Mouse (Mus musculus): Measurements from ENCODE around the gene Hoxd9. TPM values are rescaled to one million over a fixed set of nuclear protein-coding genes. Genes with fewer than 3 reads are reported as not detected.

Gene Hoxd9
- polyA plus RNA-seq, 1 experiment from 2014 or later: 67.0 TPM

- ATAC-seq (replicated peaks; ENCODE audit: low FRiP score, low read depth) (no peak), DNase-seq (ENCODE audit: low spot score) (no peak)
- Histone ChIP-seq H3K27ac (peak overlapping the region; percentile 51; the same call in 1 of the 2 replicates), H3K9ac (ENCODE audit: low read depth, low read length) (peak overlapping the region; percentile 49; the same call in 1 of the 2 replicates), H3K36me3 (ENCODE audit: insufficient read depth, low read length) (no peaks in the 10 kb centered on the region), H3K4me2 (ENCODE audit: low read length) (peak overlapping the region; percentile 86), H3K4me1 (replicated peaks; ENCODE audit: insufficient read depth, low read length) (peaks cover 56% of the 10 kb centered on the region), H3K27me3 (ENCODE audit: insufficient read depth, low read length) (no peaks in the 10 kb centered on the region), H3K9me3 (replicated peaks; ENCODE audit: low read length) (no peaks in the 10 kb centered on the region), H3K4me3 (replicated peaks; ENCODE audit: low read depth, low read length) (0 out of 2 replicates have a peak overlapping the region, but pooled peaks have one; percentile 1)
- 41% methylated on average over 27 of the region's 27 CpGs for WGBS
- TF ChIP-seq CTCF (IDR thresholded peaks at IDR 0.05; ENCODE audit: low read depth): no peak
Observed at GRCm38 (mm10) chr2:74734996-74735811, 37.7 kb downstream of the Hoxd9 start.

- no peak for TF ChIP-seq CTCF (IDR thresholded peaks at IDR 0.05; ENCODE audit: low read depth)
- DNase-seq (ENCODE audit: low spot score) (no peak), ATAC-seq (replicated peaks; ENCODE audit: low FRiP score, low read depth) (no peak)
- Histone ChIP-seq H3K27ac (peak overlapping the region; percentile 51; the same call in 1 of the 2 replicates), H3K4me1 (replicated peaks; ENCODE audit: insufficient read depth, low read length) (peaks cover 61% of the 10 kb centered on the region), H3K27me3 (ENCODE audit: insufficient read depth, low read length) (no peaks in the 10 kb centered on the region), H3K4me3 (replicated peaks; ENCODE audit: low read depth, low read length) (peak overlapping the region; percentile 1; the same call in 1 of the 2 replicates), H3K36me3 (ENCODE audit: insufficient read depth, low read length) (no peaks in the 10 kb centered on the region), H3K9ac (ENCODE audit: low read depth, low read length) (peak overlapping the region; percentile 49), H3K4me2 (ENCODE audit: low read length) (peak overlapping the region; percentile 86), H3K9me3 (replicated peaks; ENCODE audit: low read length) (no peaks in the 10 kb centered on the region)
- 21% methylated on average over 42 of the region's 42 CpGs for WGBS
Observed at GRCm38 (mm10) chr2:74735851-74736687, 38.5 kb downstream of the Hoxd9 start.

- ATAC-seq (replicated peaks; ENCODE audit: low FRiP score, low read depth) (no peak), DNase-seq (ENCODE audit: low spot score) (no peak)
- Histone ChIP-seq H3K4me2 (ENCODE audit: low read length) (peak overlapping the region; percentile 86), H3K27ac (peak overlapping the region; percentile 51; the same call in 1 of the 2 replicates), H3K9me3 (replicated peaks; ENCODE audit: low read length) (no peaks in the 10 kb centered on the region), H3K9ac (ENCODE audit: low read depth, low read length) (peak overlapping the region; percentile 49; the same call in 1 of the 2 replicates), H3K4me3 (replicated peaks; ENCODE audit: low read depth, low read length) (peak overlapping the region; percentile 1; the same call in 1 of the 2 replicates), H3K4me1 (replicated peaks; ENCODE audit: insufficient read depth, low read length) (peaks cover 59% of the 10 kb centered on the region), H3K27me3 (ENCODE audit: insufficient read depth, low read length) (no peaks in the 10 kb centered on the region), H3K36me3 (ENCODE audit: insufficient read depth, low read length) (no peaks in the 10 kb centered on the region)
- 50% methylated on average over 15 of the region's 15 CpGs for WGBS
- TF ChIP-seq CTCF (IDR thresholded peaks at IDR 0.05; ENCODE audit: low read depth): no peak
Observed at GRCm38 (mm10) chr2:74736688-74737577, 39.4 kb downstream of the Hoxd9 start.

- no peak overlapping the region for H3K4me3 ChIP-seq (replicated peaks; ENCODE audit: low read depth, low read length)
- H3K9me3 ChIP-seq (replicated peaks; ENCODE audit: low read length): no peaks in the 10 kb centered on the region
- WGBS: 48% methylated on average over 7 of the region's 7 CpGs
- peaks cover 52% of the 10 kb centered on the region for H3K4me1 ChIP-seq (replicated peaks; ENCODE audit: insufficient read depth, low read length)
- no peak for TF ChIP-seq CTCF (IDR thresholded peaks at IDR 0.05; ENCODE audit: low read depth)
- ATAC-seq (replicated peaks; ENCODE audit: low FRiP score, low read depth): no peak
- H3K9ac ChIP-seq (ENCODE audit: low read depth, low read length): peak overlapping the region; percentile 35; the same call in 1 of the 2 replicates
- H3K36me3 ChIP-seq (ENCODE audit: insufficient read depth, low read length): no peaks in the 10 kb centered on the region
- DNase-seq (ENCODE audit: low spot score): no peak
- H3K27me3 ChIP-seq (ENCODE audit: insufficient read depth, low read length): no peaks in the 10 kb centered on the region
- H3K27ac ChIP-seq: peak overlapping the region; percentile 79; the same call in 1 of the 2 replicates
- peak overlapping the region; percentile 86 for H3K4me2 ChIP-seq (ENCODE audit: low read length)
Observed at GRCm38 (mm10) chr2:74737578-74738070, 40.1 kb downstream of the Hoxd9 start.

- no peaks in the 10 kb centered on the region for H3K9me3 ChIP-seq (replicated peaks; ENCODE audit: low read length)
- no peak for TF ChIP-seq CTCF (IDR thresholded peaks at IDR 0.05; ENCODE audit: low read depth)
- no peak for DNase-seq (ENCODE audit: low spot score)
- H3K4me1 ChIP-seq (replicated peaks; ENCODE audit: insufficient read depth, low read length): peaks cover 50% of the 10 kb centered on the region
- peak overlapping the region; percentile 35; the same call in 1 of the 2 replicates for H3K9ac ChIP-seq (ENCODE audit: low read depth, low read length)
- 18% methylated on average over 20 of the region's 20 CpGs for WGBS
- no peaks in the 10 kb centered on the region for H3K27me3 ChIP-seq (ENCODE audit: insufficient read depth, low read length)
- H3K36me3 ChIP-seq (ENCODE audit: insufficient read depth, low read length): no peaks in the 10 kb centered on the region
- H3K27ac ChIP-seq: peak overlapping the region; percentile 79
- peak overlapping the region; percentile 86 for H3K4me2 ChIP-seq (ENCODE audit: low read length)
- H3K4me3 ChIP-seq (replicated peaks; ENCODE audit: low read depth, low read length): peak overlapping the region; percentile 5; the same call in 1 of the 2 replicates
- no peak for ATAC-seq (replicated peaks; ENCODE audit: low FRiP score, low read depth)
Observed at GRCm38 (mm10) chr2:74738623-74739475, 41.3 kb downstream of the Hoxd9 start.
